Mouse (Mus musculus) lung, embryonic 14.5 days (tissue): Measurements from ENCODE around the gene Prss22. TPM values are rescaled to one million over a fixed set of nuclear protein-coding genes. Genes with fewer than 3 reads are reported as not detected.

Experiments
- ATAC-seq: fragments of 200-750 bp; cut with Nextera tagmentation; 2 replicates; pipeline ENCODE4 v1.8.0; 2017; ENCODE audit warnings: mild to moderate bottlenecking, moderate TSS enrichment, moderate library complexity; ENCODE audit not compliant: insufficient read depth
- DNase-seq: peaks from one replicate; pipeline ENCODE4 v3.0.0-alpha.2; 2015
- H3K27ac ChIP-seq: fragments of 300-500 bp; sonication (generic); 2 replicates; pipeline ENCODE4 v1.5.1; 2014; ENCODE audit warnings: low read depth, mild to moderate bottlenecking, moderate library complexity
- H3K27me3 ChIP-seq: fragments of 300-500 bp; sonication (generic); 2 replicates; pipeline ENCODE4 v1.6.1; 2014; ENCODE audit warnings: low read length, control low read depth; ENCODE audit not compliant: insufficient read depth
- H3K36me3 ChIP-seq: fragments of 300-500 bp; sonication (generic); 2 replicates; pipeline ENCODE4 v1.6.1; 2014; ENCODE audit warnings: control low read depth; ENCODE audit not compliant: insufficient read depth
- H3K4me1 ChIP-seq: fragments of 300-500 bp; sonication (generic); 2 replicates; pipeline ENCODE4 v1.6.1; 2014; ENCODE audit warnings: antibody characterized with exemption, control low read depth; ENCODE audit not compliant: insufficient read depth
- H3K4me2 ChIP-seq: fragments of 300-500 bp; sonication (generic); 2 replicates; pipeline ENCODE4 v1.6.1; 2014; ENCODE audit warnings: mild to moderate bottlenecking
- H3K4me3 ChIP-seq: fragments of 300-500 bp; sonication (generic); 2 replicates; pipeline ENCODE4 v1.5.1; 2014; ENCODE audit warnings: low read depth, low read length
- H3K9ac ChIP-seq: fragments of 300-500 bp; sonication (generic); 2 replicates; pipeline ENCODE4 v1.6.1; 2014
- H3K9me3 ChIP-seq: fragments of 300-500 bp; sonication (generic); 2 replicates; pipeline ENCODE4 v1.6.1; 2016; ENCODE audit warnings: low read depth, low read length, control low read depth
- CTCF ChIP-seq: IDR thresholded peaks from 2 replicates; pipeline ENCODE4 v1.5.1; 2016; ENCODE audit warnings: antibody characterized with exemption, low read depth
- WGBS: fragments of 180-500 bp; shearing (Covaris S2); extraction: QIAGEN DNeasy Blood & Tissue Kit; methylation state at CpG from one replicate; pipeline ENCODE4 v1.1.7; 2014; 5-methylcytosine and 5-hydroxymethylcytosine counted together
- polyA plus RNA-seq: library from polyadenylated mRNA; unstranded; fragments of >200 nt; fragmentation: Nextera tagmentation; extraction: Ambion mirVana; gene quantifications from 2 replicates; pipeline ENCODE4 v1.2.1, GENCODE M21; 2014

The Prss22 gene
- polyA plus RNA-seq, 1 experiment from 2014 or later: 2.1 TPM

DNA sequence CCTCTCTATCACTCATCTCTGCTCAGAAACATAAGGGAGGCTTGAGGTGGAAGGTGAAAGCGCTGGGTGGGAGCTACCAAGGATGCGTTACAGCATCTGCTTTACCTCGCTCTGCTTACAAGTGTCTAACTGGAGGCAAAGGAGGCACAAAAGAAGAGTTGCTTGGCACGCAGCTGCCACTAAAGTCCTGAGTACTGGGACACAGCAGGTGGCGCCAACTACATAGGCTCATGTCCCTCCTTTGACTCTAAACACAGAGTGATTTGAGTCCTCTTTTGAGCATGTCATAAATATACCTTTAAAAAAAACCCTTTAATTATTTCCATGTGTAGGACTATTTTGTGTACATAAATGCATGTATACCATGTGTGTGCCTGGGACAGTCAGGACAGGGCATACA, 11.7 kb upstream of the Prss22 start:
- no peak overlapping the region for H3K27ac ChIP-seq
- TF ChIP-seq CTCF: peak; percentile 48
- no peak overlapping the region for H3K4me3 ChIP-seq
- ATAC-seq (no peak), DNase-seq (peak; percentile 53)
- no peaks in the 10 kb centered on the region for H3K27me3 ChIP-seq
- no peak overlapping the region for H3K9ac ChIP-seq
- no peak overlapping the region for H3K4me2 ChIP-seq
- WGBS: 55% methylated on average over 5 of the region's 5 CpGs
- H3K9me3 ChIP-seq: no peaks in the 10 kb centered on the region
- H3K4me1 ChIP-seq: no peaks in the 10 kb centered on the region
- no peaks in the 10 kb centered on the region for H3K36me3 ChIP-seq

DNA sequence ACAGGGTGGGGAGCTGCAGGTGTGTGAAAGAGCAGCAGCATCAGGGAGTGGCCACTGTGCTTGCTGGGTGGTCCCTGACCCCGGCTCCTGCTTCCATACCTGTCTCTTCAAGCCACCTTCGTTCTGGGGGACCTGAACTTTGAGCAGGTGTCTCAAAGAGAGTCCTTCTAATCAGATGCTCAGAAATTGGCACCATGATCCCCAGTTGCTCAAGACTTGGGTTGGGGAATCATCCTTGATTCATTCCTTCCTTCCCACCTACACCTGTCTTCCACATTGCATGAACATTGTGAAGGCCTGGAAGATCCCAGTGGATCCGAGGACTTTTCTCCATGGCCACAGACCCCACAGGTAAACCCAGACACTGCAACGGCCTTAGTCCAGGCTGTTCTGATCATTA, 10.2 kb upstream of the Prss22 start:
- Histone ChIP-seq H3K4me3 (no peak overlapping the region), H3K27me3 (no peaks in the 10 kb centered on the region), H3K9ac (no peak overlapping the region), H3K4me2 (no peak overlapping the region), H3K27ac (no peak overlapping the region), H3K9me3 (no peaks in the 10 kb centered on the region), H3K4me1 (no peaks in the 10 kb centered on the region), H3K36me3 (no peaks in the 10 kb centered on the region)
- WGBS: 73% methylated on average over 4 of the region's 4 CpGs
- ATAC-seq (no peak), DNase-seq (no peak)
- no peak for TF ChIP-seq CTCF

DNA sequence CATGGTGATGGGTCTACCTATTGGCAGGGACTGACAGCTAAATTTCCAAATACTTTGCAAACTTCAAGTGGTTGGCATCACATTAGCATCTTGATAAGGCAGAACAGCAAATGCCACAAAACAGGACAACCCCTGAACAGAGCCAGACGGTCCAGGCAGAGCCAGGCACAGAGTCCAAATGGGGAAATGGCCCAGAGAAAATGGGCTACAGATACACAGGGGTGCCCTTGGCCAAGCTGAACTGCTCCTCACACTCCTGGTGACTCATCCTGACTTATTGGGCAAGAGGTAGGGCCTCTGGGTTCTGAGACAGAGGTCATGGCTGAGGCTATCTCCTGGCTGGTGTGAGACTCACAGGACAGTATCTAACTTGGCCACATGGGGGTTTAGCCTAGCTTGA, 9.5 kb upstream of the Prss22 start:
- no peak overlapping the region for H3K4me2 ChIP-seq
- no peaks in the 10 kb centered on the region for H3K4me1 ChIP-seq
- H3K27me3 ChIP-seq: no peaks in the 10 kb centered on the region
- H3K36me3 ChIP-seq: no peaks in the 10 kb centered on the region
- DNase-seq (no peak), ATAC-seq (no peak)
- no peak overlapping the region for H3K27ac ChIP-seq
- no peak overlapping the region for H3K4me3 ChIP-seq
- H3K9me3 ChIP-seq: no peaks in the 10 kb centered on the region
- WGBS: 68% methylated on average over 1 of the region's 1 CpGs
- no peak for TF ChIP-seq CTCF
- H3K9ac ChIP-seq: no peak overlapping the region

DNA sequence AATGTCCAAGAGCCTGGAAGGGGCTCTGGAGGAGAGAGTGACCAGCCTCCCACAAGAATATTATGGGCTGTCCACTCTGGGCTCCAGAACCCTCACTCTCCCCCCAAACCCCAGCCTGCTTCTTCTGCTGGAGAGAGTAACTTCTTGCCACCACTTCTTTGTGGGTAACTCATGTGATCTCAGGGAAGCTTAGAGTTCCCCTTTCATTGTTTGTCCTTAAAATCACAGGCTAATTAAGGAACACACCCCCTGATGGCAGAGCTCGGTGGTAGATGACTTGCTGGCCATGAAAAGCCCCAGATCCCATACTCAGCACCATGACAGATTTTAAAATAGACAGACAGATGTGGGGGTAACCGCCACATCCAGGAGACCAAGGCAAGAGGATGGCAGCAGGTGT, 9.0 kb upstream of the Prss22 start:
- H3K9ac ChIP-seq: no peak overlapping the region
- ATAC-seq: no peak

DNA sequence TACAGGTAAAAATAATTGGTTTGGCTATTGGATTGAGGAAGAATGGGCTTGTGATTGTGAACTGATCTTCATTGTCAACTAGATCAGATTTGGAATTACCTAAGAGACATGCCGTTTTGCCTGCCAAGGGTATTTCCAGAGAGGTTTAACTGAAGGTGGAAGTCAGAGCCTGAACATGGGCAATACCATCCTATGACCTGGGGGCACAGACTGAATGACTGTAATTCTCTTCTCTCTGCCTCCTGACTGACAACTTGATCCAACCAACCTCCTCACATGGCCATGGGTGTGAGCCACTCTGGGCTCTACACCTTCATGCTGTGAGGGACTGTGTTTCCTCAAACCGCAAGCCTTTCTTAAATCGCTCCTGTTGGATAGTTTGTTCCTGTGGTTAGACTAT, 7.1 kb upstream of the Prss22 start:
- H3K9ac ChIP-seq: no peak overlapping the region
- no peak overlapping the region for H3K4me3 ChIP-seq
- 0 out of 2 replicates have a peak, but pooled peaks cover 3% of the 10 kb centered on the region for H3K4me1 ChIP-seq
- H3K9me3 ChIP-seq: no peaks in the 10 kb centered on the region
- no peak overlapping the region for H3K4me2 ChIP-seq
- no peaks in the 10 kb centered on the region for H3K27me3 ChIP-seq
- DNase-seq (no peak), ATAC-seq (no peak)
- H3K27ac ChIP-seq: no peak overlapping the region
- TF ChIP-seq CTCF: no peak
- H3K36me3 ChIP-seq: no peaks in the 10 kb centered on the region
- WGBS: 90% methylated on average over 3 of the region's 3 CpGs

More for the DNA sequence above, 9.0 kb upstream of the Prss22 start:
- Histone ChIP-seq H3K4me2 (no peak overlapping the region), H3K4me1 (no peaks in the 10 kb centered on the region), H3K27ac (no peak overlapping the region), H3K27me3 (no peaks in the 10 kb centered on the region), H3K4me3 (no peak overlapping the region), H3K9me3 (no peaks in the 10 kb centered on the region), H3K36me3 (no peaks in the 10 kb centered on the region)
- WGBS: 46% methylated on average over 2 of the region's 2 CpGs
- DNase-seq: no peak
- no peak for TF ChIP-seq CTCF

DNA sequence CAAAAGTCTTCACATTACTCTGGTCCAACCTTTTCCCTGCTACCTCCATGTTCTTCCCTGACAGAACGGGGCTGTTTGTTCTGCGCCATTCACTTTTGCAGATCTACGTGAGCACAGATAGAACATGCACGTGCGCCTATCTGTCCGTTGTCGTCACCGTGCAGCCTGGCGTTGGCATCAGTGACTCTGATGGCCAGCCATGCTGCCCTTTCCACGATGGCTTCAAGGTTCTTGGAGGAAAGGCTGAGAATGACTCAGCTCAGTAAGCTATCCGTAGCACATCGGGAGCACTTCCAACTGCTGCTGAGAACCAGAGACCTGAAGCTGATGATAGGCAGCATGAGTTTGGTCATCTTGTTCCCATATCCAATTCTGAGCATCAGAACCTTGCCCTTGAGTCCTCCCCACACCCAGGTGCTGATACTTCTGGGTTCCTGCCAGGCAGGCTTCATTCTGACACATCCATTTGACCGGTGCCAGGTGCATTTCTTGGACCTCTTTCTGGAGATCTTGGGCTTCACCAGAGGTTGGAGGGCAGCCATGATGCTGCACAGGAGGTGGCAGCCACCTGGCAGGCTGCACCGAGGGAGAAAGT, 6.3 kb upstream of the Prss22 start:
- Histone ChIP-seq H3K9me3 (no peaks in the 10 kb centered on the region), H3K27ac (no peak overlapping the region), H3K27me3 (no peaks in the 10 kb centered on the region), H3K4me2 (no peak overlapping the region), H3K4me1 (0 out of 2 replicates have a peak, but pooled peaks cover 3% of the 10 kb centered on the region), H3K9ac (no peak overlapping the region), H3K4me3 (no peak overlapping the region), H3K36me3 (no peaks in the 10 kb centered on the region)
- no peak for TF ChIP-seq CTCF
- 91% methylated on average over 14 of the region's 14 CpGs for WGBS
- DNase-seq (no peak), ATAC-seq (no peak)

DNA sequence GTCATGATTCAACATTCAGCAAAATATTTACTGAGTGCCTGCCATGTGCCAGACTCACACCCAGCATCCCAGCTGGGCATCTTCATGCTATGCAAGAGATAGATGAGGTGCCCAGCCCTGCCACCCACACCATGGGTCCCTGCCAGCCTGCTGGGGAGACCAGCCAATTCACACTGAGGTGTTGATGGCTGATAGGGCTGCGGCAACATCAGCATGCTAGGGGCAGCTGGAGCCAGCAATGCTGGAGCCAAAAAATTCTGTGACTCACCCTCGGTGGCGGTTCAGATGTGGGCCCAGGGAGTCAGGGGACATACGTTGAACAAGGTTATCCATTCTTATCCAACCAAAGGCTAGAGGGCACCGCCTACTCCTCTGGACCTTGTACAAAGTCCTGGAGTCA, 2.5 kb upstream of the Prss22 start:
- no peak overlapping the region for H3K4me3 ChIP-seq
- H3K9me3 ChIP-seq: no peaks in the 10 kb centered on the region
- DNase-seq (peak; percentile 47), ATAC-seq (peak; percentile 39; the same call in 1 of the 2 replicates)
- H3K36me3 ChIP-seq: no peaks in the 10 kb centered on the region
- TF ChIP-seq CTCF: no peak
- H3K4me1 ChIP-seq: 0 out of 2 replicates have a peak, but pooled peaks cover 3% of the 10 kb centered on the region
- H3K27me3 ChIP-seq: no peaks in the 10 kb centered on the region
- WGBS: 26% methylated on average over 5 of the region's 5 CpGs
- H3K27ac ChIP-seq: no peak overlapping the region
- H3K9ac ChIP-seq: no peak overlapping the region
- H3K4me2 ChIP-seq: no peak overlapping the region

DNA sequence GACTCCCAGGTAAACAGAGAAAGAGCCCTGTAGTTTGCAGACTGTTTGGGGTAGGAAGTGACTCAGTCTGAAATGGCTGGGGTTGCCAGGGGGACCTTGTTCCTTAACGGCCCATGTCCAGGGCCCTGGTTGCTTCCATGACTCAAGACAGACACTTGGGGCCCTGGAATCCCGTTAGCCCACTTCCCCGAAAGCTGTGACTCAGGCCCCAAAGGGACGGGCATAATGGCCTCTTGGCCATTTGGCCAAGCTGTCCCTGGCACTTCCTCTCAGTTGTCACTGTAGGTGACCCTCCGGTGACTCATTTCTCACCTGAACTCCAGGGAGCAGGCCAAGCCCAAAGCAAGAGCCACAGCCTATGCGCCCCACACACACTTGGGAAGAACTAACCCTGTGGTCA, 483 bp upstream of the Prss22 start:
- H3K36me3 ChIP-seq: no peaks in the 10 kb centered on the region
- DNase-seq (no peak), ATAC-seq (no peak)
- peak overlapping the region; percentile 37; the same call in 1 of the 2 replicates for H3K4me2 ChIP-seq
- H3K27me3 ChIP-seq: no peaks in the 10 kb centered on the region
- H3K9me3 ChIP-seq: no peaks in the 10 kb centered on the region
- H3K4me3 ChIP-seq: no peak overlapping the region
- peaks cover 8% of the 10 kb centered on the region; the same call in 1 of the 2 replicates for H3K4me1 ChIP-seq
- H3K27ac ChIP-seq: peak overlapping the region; percentile 42; the same call in 1 of the 2 replicates
- WGBS: 53% methylated on average over 6 of the region's 6 CpGs
- H3K9ac ChIP-seq: no peak overlapping the region
- TF ChIP-seq CTCF: no peak
